Mouse (Mus musculus): ENCODE results near the gene Rnf152.

Rnf152 gene

DNA sequence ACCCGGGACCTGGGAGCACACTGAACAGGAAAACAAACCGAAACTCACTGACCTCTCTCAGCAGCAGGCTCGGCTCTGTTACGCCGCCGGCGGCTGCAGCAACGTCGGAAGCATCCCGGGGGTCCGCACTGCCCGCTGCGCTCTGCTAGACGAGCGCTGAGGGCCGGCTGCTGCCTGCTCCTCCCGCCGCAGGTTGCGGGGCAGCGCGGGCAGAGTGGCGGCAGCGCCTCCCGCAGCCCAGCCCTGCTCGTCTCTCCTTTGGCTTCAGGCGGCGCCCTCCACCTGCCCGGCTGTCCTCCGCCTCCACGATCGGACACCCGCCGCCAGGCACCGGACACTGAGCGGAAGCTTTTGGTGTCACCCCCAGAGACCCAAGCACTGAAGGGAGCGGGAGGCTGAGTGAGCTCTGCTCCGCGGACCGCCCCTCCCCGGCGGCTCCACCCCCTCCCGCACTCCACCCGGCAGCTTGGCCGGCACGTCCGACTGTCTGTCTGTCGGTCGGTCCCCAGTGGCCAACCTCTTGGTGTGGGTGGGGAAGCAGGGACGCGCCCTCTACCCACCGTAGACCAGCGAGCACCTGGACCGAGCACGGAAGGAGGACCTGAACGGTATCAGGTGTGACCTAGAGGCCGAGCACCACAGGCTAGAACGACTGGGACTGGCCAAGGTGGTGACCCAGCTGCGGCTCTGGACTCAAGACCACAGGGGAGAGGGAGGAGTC is at the start of gene Rnf152:
TSS of gene Rnf152 (minus strand) at position 420 of the 721 bp plus-strand sequence.
- DNase-seq (ENCODE audit: low read depth, low spot score), result no peak

GRCm38 (mm10) chr1:105402853-105403252 is 46.3 kb upstream of the Rnf152 start:
- no peak for DNase-seq (ENCODE audit: low read depth, low spot score)

GRCm38 (mm10) chr1:105384141-105384937 is 27.8 kb upstream of the Rnf152 start:
- DNase-seq (ENCODE audit: low read depth, low spot score), result peak; percentile 33

- no peak for DNase-seq (ENCODE audit: low read depth, low spot score)
Measured at GRCm38 (mm10) chr1:105377546-105377945, 21.0 kb upstream of the Rnf152 start.

DNA sequence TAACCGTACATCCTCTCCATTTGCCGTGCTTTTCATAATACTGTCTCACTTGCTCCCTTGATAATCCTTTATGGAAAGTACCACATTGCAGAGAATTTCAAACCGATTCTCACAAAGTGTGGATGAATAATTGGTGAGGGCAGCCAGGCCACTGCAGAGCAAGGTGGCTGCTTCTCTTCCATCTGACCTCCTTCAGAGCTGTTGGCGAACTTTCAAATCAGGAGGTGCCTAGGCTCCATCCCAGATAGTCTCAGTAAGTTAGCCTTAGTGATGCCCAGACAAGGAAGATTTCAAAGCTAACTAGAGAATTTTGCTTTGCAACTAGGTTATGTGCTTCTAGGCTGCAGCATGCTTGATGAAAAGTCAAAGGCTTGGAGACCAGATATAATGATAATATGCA is 18.1 kb upstream of the Rnf152 start:
- no peak for DNase-seq (ENCODE audit: low read depth, low spot score)

DNA sequence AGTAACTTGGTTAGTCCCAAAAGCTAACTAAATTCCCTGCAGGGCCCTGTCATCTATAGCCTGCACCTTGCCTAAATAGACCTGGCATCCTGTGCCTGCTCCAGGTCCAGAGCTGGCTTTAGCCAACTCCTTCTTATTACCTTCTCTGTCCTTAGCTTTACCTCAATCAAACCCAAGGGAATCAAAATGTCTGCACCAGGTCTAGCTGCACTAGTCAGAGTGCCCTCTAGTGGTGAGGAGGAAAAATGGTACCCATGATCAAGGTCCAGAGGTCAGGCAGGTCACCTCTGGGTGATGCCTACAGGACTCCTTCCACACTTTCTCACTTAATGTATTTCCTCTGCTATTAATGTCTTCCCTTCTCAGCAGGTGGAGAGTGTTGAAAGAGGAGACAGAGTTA is 6.2 kb upstream of the Rnf152 start:
- DNase-seq (ENCODE audit: low read depth, low spot score), result no peak

GRCm38 (mm10) chr1:105358896-105359295 is 2.4 kb upstream of the Rnf152 start:
- no peak for DNase-seq (ENCODE audit: low read depth, low spot score)

DNA sequence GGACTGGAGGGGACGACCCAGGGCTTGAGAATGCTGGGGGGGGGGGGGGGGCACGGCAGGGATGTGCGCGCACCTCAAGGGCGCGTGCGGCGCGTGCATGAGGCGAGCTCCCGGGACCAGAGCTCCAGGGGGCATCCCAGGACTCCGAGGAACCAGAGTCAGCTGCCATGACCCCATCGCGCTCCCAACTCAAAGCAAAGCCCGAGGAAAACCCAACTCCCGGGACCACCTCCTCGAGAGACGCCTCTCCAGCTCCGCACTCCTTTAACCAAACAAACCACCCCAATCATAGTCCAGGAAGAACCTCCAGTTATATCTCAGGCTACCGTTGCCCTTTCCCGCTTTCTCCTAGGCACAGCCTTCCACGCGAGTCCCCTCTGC is 610 bp downstream of the Rnf152 start:
- DNase-seq (ENCODE audit: low read depth, low spot score), result no peak

DNA sequence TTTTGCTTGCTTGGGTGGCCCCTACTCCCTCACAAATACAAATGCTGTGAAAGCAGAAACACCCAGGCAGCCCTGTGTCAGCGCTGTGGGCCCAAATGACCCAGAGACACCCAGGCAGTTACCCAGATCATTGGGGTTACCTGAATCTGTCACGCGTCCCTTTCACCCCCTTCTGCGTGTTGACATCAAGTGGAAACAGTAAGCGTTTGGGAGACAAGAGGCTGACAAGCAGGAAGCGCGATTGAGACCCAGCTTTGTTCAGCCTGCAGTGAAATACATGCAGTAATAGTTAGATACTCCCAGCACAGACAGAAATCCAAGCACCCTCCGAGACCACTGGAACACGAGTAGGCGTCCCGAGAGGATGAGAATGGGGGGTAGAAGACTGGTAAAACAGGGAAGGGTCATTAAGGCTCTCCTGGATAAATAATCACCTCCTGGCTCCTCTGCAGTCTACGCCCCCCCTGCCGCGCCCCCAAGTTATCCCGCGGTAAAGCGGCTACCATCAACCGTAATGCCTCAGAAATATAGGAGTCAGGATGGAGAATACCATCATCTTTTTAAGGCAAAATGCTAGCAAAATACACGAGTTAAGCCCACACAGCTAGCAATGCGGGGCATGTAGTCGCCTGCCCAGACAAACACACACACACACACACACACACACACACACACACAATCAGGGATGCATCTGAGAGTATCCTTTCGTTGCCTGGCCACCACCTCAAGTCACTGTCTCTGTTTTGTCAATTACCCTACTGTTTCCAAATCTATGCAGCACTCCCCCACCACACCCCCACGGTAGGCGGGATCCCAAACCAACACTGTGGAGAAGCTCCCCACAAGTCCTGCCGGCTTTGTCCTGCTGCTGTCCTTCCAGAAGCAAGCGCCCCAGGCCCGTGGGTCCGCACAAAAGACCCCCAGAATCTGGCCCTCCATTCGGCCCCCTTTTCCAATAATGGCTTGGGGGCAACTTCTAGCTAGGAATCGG is 1.3 kb downstream of the Rnf152 start:
- no peak for DNase-seq (ENCODE audit: low read depth, low spot score)

GRCm38 (mm10) chr1:105351806-105352205 is 4.7 kb downstream of the Rnf152 start:
- no peak for DNase-seq (ENCODE audit: low read depth, low spot score)

- no peak for DNase-seq (ENCODE audit: low read depth, low spot score)
Measured at GRCm38 (mm10) chr1:105342305-105342704, 14.2 kb downstream of the Rnf152 start.

DNA sequence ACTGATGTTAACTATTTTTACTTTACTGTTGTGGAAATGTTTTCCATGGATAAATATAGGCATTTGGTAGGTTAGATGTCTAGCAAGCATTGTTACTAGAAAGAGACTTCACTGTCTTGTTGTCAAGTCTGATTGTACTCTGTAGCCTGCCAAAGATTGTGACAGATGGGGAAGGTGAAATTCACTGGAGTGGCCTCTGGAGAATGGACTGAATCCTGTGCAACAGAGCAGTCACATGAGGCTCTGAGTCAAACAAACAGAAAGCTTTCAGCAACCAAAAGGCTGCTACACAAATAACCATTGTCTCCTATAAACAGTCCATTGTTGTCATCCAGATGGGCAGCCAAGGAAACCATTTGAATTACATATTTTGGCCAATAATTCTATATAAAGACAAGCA is 15.6 kb downstream of the Rnf152 start:
- no peak for DNase-seq (ENCODE audit: low read depth, low spot score)

DNA sequence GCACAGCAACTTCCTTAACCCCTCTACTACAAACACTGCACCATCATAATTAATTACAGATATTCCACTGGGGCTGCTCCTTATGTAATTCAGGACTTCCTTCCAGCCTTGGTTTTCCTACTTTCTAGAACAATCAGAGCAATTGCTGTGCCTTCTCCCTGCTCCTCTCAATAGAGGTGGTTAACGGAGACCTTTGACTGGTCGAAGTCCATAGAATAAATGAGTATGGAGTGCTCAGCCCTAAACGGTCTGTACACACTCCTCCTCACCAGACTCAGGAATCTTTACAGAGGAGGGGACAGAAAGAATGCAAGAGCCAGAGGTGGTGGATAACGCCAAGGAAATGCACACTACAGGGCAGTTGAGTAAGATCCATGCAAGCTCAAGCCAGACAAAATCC is 19.1 kb downstream of the Rnf152 start:
- no peak for DNase-seq (ENCODE audit: low read depth, low spot score)

DNA sequence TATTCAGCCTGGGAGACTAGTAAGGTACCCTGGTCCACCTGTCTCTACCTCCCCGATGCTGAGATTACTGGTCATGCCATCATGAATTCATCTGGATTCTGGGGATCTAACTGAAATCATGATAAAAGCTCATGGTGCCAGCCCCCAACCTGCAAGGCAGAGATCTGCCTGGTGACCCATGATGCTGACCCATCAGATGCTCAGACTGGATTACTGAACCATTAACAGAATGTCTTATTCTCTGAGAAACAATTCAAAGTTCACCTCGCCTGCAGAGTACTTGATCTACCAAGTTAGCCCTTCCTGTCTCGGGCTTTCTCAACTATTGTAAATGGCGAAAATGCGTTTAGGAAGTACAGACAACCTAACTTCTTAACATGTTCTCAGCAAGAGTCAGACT is 20.4 kb downstream of the Rnf152 start:
- no peak for DNase-seq (ENCODE audit: low read depth, low spot score)

GRCm38 (mm10) chr1:105332087-105332731 is 24.3 kb downstream of the Rnf152 start:
- DNase-seq (ENCODE audit: low read depth, low spot score), result no peak

GRCm38 (mm10) chr1:105331605-105332004 is 24.9 kb downstream of the Rnf152 start:
- DNase-seq (ENCODE audit: low read depth, low spot score), result no peak

DNA sequence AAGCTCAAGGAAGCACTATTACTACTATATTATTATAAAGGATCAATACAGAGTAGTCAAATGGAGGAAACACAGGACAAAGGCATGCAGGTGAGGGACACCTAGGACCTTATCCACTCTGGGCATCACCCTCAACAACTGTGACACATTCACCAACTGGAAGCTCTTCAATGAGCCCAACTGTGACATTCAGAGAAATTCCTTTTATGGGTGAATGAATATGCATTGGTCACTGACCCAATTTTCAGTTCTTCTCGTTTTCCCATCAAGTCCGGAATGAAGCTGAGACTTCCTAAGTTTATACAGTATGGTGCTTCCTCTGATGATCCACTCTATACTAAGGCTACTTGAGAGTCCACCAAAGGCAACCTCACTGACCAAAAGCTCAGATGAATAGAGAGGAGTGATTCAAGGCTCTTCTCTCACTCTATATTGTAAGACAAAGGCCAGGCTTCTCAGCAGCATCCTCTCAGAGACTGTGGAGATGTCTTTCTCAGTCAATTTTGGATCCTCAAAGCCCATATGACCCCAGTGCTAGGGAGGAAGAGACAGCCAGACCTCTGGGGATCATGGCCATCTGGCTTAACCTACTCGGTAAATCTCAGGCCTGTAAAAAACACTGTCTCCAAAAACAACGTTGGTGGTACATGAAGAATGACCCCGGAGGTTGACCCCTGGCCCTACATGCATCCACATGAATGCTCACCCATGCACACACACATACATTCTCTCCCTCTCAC is 25.8 kb downstream of the Rnf152 start:
- DNase-seq (ENCODE audit: low read depth, low spot score), result no peak

GRCm38 (mm10) chr1:105327789-105328188 is 28.7 kb downstream of the Rnf152 start:
- DNase-seq (ENCODE audit: low read depth, low spot score), result no peak

DNA sequence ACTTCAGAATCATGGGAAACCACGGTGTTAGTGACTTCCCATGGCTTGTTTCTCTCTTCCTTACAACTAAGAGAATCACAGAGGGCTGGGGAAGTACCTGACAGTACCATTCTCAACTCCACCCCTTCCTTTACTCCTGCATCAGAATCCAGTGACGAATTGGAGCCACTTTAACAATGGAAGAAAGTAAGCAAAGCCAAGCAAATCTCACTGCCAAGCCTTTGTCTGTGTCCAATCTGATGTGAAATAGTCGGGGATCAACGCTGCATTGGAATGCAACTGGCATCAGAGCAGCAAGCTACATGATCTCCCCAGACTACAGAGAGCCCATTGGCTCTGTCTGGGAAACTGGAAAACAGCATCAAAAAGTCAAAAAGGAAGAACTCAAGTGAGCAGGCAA is 31.9 kb downstream of the Rnf152 start:
- no peak for DNase-seq (ENCODE audit: low read depth, low spot score)

DNA sequence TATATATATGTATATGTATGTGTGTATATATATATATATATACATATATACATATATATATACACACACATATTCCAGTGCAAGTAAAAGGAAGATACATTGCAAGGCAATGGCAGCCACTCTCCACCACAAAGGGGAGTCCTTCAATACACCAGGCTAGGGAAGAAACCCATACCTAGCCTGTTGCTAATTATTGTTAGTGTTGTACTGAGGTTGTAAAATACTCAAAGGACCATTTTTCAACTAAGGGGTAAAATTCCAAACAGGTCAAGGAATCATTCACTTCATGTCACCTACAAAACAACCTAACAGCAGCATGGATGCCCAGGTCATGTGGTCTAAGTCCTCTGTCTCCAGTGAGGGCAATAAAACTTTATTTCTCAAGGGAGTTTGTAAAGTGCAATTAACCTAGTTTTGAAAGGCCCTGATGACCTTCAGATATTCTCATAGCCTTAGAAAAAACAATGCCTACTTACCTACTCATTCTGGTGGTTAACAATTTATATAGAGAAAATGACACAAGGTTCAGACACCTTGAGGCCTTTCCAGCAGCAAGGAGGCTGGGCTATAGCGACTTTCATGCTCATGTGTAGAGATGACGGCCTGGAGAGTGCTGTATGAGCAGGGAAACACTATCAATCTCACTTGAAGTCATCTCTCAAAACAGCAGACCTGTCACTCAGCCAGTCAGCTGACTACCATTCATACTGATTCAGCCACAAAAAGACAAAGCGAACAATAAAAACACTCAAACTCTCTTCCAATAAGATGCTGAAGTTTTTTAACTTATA is 42.3 kb downstream of the Rnf152 start:
- no peak for DNase-seq (ENCODE audit: low read depth, low spot score)
